Mouse (Mus musculus): ENCODE measurements around the gene Atp13a3. TPM values are rescaled to one million over a fixed set of nuclear protein-coding genes. Genes with fewer than 3 reads are reported as not detected.
"Not testable (repeated sequence)": the region's sequence is repeated elsewhere in the genome, so short reads cannot be mapped to it uniquely, and the experiment has no call there.

Atp13a3 gene
- total RNA-seq (2021), result 10 to 100 TPM; 60.8 to 66.6 TPM
- long read RNA-seq, experiment 1, partial matches to known transcripts, result 1 of 12 reads
- long read RNA-seq, experiment 1, other reads (novel, unspliced or antisense), result 11 of 12 reads
- long read RNA-seq, experiment 2, partial matches to known transcripts, result 1 of 9 reads
- long read RNA-seq, experiment 2, other reads (novel, unspliced or antisense), result 8 of 9 reads

- intact Hi-C loops (cut with DNase I), result no loop called here
- DNase-seq, result no peak
Measured at GRCm38 (mm10) chr16:30405925-30406670, at the start of gene Atp13a3. Atp13a3 (minus strand) TSS chr16:30405975.

DNA sequence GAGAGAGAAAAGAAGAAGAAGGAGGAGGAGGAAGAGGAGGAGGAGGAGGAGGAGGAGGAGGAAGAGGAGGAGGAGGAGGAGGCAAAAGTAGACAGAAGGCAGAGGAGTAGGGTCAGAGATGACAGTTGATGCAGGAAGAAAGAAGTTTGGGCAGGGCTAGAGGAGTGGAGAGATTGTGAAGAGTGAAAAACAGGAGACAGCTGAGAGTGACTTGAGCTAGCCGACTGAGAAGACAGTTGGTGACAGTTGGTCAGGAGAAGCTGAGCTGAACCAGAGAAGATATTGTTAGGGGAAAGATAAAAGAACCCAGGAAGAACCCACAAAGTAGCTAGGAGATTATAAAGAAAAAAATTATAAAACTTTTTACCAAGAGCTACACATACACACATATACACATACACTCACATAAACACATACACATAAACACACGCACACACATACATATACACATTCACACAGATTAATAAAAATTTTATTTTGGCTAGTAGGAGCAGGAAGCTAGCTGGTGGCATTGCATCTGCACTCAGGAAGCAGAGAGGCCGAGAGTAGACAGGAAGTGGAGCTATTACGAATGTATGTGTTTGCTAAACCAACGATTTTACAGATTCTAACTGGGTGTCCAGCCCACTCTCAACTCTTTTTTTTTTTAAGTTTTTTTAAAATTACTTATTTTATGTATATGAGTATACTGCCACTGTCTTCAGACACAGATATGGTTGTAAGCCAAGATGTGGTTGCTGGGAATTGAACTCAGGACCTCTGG lies 47.6 kb upstream of the Atp13a3 start:
- intact Hi-C loops (cut with DNase I), result no loop called here
- no peak for DNase-seq

GRCm38 (mm10) chr16:30451174-30451573 lies 45.4 kb upstream of the Atp13a3 start:
- DNase-seq; intact Hi-C loops (cut with DNase I): not testable (repeated sequence)

GRCm38 (mm10) chr16:30449017-30449416 lies 43.2 kb upstream of the Atp13a3 start:
- intact Hi-C loops (cut with DNase I), result no loop called here
- no peak for DNase-seq

- no peak for DNase-seq
- intact Hi-C loops (cut with DNase I), result no loop called here
Measured at GRCm38 (mm10) chr16:30448169-30448568, 42.4 kb upstream of the Atp13a3 start.

DNA sequence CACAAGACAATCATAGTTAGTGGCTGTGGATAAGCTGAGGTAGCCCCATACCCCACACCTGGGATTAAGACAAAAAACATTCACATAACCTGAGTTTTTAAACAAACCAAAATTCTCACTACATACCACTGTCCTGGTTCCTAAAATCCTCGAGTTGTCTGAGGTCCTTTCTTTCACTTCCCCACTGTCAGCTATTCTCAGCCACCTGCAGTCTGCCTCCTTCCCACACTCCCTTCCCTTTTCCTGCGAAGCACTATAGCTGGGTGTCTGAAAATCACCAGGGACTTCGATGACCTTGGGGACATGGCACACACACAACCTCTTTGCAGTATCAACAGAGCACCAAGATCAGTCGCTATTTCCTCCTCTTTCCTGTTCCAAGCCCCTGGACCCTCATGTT lies 41.9 kb upstream of the Atp13a3 start:
- no peak for DNase-seq
- intact Hi-C loops (cut with DNase I), result no loop called here

GRCm38 (mm10) chr16:30443411-30443810 lies 37.6 kb upstream of the Atp13a3 start:
- intact Hi-C loops (cut with DNase I), result no loop called here
- no peak for DNase-seq

DNA sequence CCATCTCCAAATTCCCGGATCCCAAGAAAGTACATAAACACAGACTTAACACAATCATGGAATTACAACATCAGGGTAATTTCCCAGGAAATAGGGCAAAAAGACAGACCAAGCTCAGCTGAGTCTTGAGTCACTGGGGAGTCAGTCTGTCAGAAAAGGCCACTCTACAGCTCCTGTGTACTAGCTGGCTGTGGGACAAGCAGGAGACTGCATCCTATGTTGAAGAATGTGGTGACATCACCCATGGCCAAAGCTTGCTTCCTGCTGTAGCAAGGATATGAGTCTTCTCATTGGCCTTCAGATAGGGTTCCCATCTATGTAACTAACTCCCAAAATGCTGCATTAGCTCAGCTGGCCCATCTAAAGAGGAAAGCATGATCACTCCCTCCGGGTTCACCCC lies 36.7 kb upstream of the Atp13a3 start:
- intact Hi-C loops (cut with DNase I), result no loop called here
- DNase-seq, result no peak

DNA sequence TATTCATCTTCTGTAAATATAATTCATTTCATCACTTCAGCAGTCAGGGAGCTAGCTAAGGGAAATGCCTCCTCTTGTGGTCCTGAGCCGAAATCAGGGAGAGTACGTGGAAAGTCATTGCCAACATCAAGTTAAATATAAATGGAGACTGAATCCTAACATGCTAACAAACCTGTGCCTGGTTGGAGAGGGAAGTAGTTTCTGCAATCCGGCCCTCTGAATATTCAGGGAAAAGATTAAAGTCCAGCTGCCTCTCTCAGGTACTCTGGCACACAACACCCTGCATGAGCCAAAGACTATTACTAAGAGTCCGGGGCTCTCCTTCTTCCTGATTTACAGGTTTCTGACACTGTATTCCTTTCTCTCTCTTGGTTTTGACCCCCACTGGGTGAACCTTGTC lies 35.6 kb upstream of the Atp13a3 start:
- DNase-seq, result no peak
- intact Hi-C loops (cut with DNase I), result no loop called here

- no peak for DNase-seq
- intact Hi-C loops (cut with DNase I), result no loop called here
Measured at GRCm38 (mm10) chr16:30439841-30440240, 34.1 kb upstream of the Atp13a3 start.

DNA sequence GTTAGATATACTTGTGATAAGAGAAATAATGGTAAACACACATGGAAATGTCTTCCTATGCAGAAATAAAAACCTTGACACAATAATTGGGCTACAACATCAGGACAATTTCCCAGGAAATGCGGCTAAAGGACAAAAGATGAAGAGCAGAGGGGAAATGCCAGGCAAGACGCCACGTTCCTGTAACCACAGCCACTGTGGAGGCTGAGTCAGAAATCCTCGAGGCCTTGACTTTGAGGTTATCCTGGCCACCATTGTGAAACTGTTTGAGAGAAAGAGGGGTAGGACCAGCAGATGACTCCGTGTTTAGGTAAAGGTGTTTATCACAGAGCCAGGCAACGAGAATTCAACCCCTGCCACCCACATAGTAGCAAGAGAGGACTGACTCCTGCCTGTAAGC lies 33.6 kb upstream of the Atp13a3 start:
- DNase-seq, result no peak
- intact Hi-C loops (cut with DNase I), result no loop called here

DNA sequence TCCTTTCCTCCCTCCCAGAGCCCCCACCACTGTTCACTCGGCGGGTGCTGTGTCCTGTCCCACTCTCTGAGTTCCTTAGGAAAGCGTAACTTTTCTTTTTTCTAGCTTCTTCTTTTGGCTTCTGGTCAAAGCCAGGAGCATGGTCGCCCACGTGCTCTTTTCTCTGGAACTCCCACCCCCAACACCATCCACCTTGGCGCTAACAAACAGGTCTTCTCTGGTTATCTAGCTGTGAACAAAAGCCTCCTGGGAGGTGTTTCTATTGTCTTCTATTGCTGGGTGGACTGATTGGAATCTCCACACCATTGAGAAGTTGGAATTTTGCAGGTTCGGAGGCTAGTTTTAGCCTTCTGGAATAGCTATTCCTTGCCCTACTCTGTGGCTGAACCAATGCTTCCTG lies 30.5 kb upstream of the Atp13a3 start:
- intact Hi-C loops (cut with DNase I), result no loop called here
- DNase-seq, result no peak

DNA sequence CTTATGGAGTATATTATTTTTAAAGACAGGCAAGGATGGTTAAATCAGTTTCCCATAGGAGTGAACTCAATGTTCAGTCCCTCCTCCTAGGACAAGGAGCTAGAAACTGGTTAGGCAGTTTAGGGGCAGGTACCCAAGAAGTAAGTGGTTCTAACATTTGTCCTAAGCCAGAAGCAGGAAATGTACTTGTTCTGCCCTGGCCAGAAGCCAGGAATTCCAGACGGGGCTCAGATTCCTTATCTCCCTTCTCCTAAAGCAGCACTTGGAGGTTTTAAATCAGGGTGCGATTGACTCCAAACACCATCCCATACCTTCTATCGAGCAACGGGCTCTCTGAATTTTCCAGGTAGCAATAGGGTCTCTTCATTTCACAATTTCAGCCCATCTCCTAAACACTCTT lies 29.6 kb upstream of the Atp13a3 start:
- peak in 1 of 2 experiments; percentile 3 for DNase-seq
- intact Hi-C loops (cut with DNase I), result no loop called here

DNA sequence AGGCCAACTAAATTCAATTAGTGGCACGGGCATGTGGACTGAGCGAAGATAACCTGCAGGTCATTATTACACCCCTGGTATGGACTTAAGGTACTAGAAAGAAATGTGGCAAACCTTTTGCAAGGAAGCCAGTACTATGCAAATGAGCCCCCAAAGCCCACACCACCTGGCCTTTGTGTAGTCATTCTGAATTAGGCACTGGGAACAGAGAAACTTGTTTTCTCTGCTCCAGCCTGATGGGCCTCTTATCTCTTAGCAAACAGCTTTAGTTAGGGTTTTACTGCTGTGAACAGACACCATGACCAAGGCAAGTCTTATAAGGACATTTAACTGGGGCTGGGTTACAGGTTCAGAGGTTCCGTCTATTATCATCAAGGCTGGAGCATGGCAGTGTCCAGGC lies 27.4 kb upstream of the Atp13a3 start:
- intact Hi-C loops (cut with DNase I), result loop anchor here (5.0 kb wide), 1 partner anchor 59 kb away; no protein-coding TSS in a partner anchor
- no peak for DNase-seq

GRCm38 (mm10) chr16:30432111-30432510 lies 26.3 kb upstream of the Atp13a3 start:
- no peak for DNase-seq
- intact Hi-C loops (cut with DNase I), result loop anchor here (5.0 kb wide), 1 partner anchor 60 kb away; no protein-coding TSS in a partner anchor

DNA sequence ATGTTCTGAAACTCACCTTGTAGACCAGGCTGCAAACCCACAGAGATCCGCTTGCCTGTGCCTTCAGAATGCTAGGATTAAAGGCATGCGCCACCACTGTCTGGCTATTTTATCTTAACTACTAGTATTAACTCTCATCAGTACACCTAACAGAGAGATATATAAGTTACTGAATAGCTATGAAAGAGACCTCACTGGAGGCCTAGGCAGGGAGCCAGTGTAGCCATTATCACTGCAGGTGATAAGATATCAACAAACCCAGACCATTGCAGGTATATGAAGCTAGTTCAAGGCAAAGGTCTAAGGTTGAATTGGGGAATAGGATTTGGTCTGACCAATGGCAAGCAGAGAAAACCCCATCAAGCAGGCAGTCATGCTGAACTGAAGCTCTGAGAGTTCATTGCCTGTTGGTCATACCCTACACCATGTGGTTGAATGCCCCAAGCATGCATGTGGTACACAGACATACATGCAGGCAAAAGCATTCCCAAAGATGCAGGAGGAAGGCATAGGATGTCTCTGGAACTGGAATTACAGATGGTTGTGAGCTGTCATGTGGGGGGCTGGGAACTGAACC lies 24.8 kb upstream of the Atp13a3 start:
- no peak for DNase-seq
- intact Hi-C loops (cut with DNase I), result loop anchor here (5.0 kb wide), 1 partner anchor 62 kb away; no protein-coding TSS in a partner anchor

DNA sequence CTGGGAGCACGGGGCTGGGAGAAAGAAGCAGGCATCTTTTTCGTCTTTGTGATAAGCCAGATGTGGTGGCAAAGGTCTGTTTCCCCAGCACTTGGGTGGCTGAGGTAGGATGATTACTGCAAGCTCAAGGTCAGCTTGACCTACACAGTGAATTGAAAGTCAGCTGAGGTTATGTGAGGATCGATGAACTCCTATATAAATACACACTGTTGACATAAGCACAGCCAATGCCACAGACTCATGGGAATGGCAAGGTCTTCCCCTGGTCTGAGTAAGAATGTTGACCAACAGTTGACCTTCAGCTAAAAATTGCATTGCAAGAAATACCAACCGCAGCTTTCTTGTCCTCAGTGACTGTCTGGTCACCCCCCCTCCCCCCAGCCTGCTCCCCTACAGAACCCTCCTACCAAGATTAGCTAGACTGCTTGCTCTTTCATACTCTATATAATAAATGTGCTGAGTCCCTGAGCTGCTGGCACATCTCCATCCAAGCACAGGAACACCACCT lies 23.0 kb upstream of the Atp13a3 start:
- DNase-seq, result no peak
- intact Hi-C loops (cut with DNase I), result no loop called here

GRCm38 (mm10) chr16:30427466-30427865 lies 21.7 kb upstream of the Atp13a3 start:
- DNase-seq, result no peak
- intact Hi-C loops (cut with DNase I), result no loop called here

DNA sequence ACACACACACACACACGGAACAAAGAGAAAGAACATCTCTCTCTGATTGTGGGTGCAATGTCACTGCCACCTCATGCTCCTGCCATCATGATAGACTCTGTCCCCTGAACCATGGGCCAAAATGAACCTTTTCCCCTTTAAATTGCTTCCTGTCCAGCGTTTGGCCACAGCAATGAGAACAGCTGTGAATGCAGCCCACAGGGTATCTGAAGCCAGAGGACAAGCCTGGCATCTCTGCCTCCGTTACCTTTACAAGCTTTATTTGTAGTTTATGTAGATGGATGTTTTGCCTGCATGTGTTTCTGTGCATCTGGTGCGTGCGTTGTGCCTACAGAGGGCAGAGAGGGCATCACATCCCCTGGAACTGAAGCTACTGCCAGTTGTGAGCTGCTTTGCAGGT lies 21.2 kb upstream of the Atp13a3 start:
- no peak for DNase-seq
- intact Hi-C loops (cut with DNase I), result no loop called here

- no peak for DNase-seq
Measured at GRCm38 (mm10) chr16:30425980-30426379, 20.2 kb upstream of the Atp13a3 start.

DNA sequence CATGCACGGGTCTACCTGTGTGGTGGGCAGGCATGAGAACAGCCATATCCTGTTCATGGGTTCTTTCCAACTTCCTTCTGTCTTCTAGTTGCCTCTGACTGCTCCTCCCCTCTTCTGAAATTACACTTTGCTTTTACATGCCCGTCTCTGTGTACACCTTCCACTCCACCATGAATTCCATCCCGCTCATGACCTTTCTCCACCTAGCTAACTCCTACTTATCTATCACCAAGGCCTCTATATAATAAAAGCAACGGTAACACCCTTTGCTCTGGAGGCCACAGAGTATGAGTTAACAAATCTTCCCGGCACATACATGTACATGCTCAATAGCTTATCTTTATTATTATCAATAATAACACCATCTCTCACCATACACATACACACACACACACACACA lies 18.3 kb upstream of the Atp13a3 start:
- intact Hi-C loops (cut with DNase I), result no loop called here
- no peak for DNase-seq

More at GRCm38 (mm10) chr16:30425980-30426379, 20.2 kb upstream of the Atp13a3 start:
- intact Hi-C loops (cut with DNase I), result no loop called here
